Mouse (Mus musculus): ENCODE results near the gene Mcts1.

The Mcts1 gene

GRCm38 (mm10) chrX:38653181-38653580 lies 52.8 kb downstream of the Mcts1 start:
- in situ Hi-C loops (cut with MboI, MseI) = loop anchor here (10.0 kb wide), 1 partner anchor 138 kb away; no protein-coding TSS in a partner anchor

DNA sequence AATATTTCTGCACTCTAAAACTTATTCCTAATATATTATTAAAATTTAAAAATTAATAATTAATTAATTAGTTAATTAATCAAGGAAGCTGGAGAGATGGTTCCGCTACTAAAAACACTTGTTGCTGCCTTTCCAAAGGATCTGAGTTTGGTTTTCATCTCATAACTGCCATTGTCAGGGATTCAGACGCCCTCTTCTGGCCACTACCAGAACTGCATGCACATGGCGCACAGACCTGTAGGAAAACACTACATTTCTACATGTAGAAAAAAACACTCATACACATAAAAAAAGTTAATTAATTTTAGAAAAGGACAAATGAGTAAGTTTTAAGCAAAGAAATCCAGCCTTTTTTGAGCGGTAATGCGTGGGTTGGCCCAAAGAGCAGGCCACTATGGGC lies 54.3 kb downstream of the Mcts1 start:
- in situ Hi-C loops (cut with MboI, MseI) = loop anchor here (10.0 kb wide), 1 partner anchor 140 kb away; no protein-coding TSS in a partner anchor

GRCm38 (mm10) chrX:38656206-38656883 lies 56.0 kb downstream of the Mcts1 start:
- in situ Hi-C loops (cut with MboI, MseI) = loop anchor here (10.0 kb wide), 1 partner anchor 142 kb away; no protein-coding TSS in a partner anchor
